Mouse (Mus musculus): ENCODE data around the gene Dab1.

DNA sequence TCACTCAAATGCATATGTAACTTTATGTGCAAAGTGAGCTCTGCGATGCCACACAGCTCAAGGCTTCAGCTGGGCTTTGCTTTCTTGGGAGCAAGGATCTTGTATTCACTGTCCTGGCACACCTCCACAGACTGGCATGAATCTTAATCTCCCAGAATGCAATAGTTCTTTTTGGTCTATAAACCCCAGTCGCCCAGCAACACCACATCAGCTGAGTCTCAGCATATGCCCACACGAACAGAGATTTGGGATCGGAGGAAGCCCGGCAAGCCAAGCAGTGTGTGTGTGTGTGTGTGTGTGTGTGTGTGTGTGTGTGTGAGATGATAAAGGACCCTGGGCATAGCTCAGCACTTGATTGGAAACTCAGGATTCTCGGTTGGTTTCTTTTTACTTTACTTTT, 177.3 kb downstream of the Dab1 start:
- TF ChIP-seq CTCF (IDR thresholded peaks at IDR 0.05; ENCODE audit: borderline replicate concordance, insufficient read depth, low read depth, low read length) (no peak), POLR2A (IDR thresholded peaks at IDR 0.05; ENCODE audit: borderline replicate concordance, insufficient read depth, low read length) (no peak)
